Mouse (Mus musculus) hindbrain, embryonic 16.5 days (tissue): ENCODE measurements around the gene Arhgef16. TPM values are rescaled to one million over a fixed set of nuclear protein-coding genes. Genes with fewer than 3 reads are reported as not detected.

Experiments used
- ATAC-seq: fragments of 200-750 bp; cut with Nextera tagmentation; 2 replicates; pipeline ENCODE4 v1.8.0; 2017; ENCODE audit warnings: moderate TSS enrichment, moderate library complexity
- H3K27ac ChIP-seq: fragments of 300-500 bp; sonication (generic); 2 replicates; pipeline ENCODE4 v1.5.1; 2014; ENCODE audit warnings: low read depth, mild to moderate bottlenecking, control low read depth, low read length, moderate library complexity
- H3K27me3 ChIP-seq: fragments of 300-500 bp; sonication (generic); replicated peaks from 2 replicates; pipeline ENCODE4 v1.6.1; 2014; ENCODE audit warnings: low read length; ENCODE audit not compliant: control insufficient read depth, insufficient read depth
- H3K36me3 ChIP-seq: fragments of 300-500 bp; sonication (generic); 2 replicates; pipeline ENCODE4 v1.6.1; 2014; ENCODE audit warnings: mild to moderate bottlenecking, low read length, moderate library complexity, mixed read lengths; ENCODE audit not compliant: control insufficient read depth, insufficient read depth
- H3K4me1 ChIP-seq: fragments of 300-500 bp; sonication (generic); 2 replicates; pipeline ENCODE4 v1.6.1; 2014; ENCODE audit warnings: low read depth, low read length; ENCODE audit not compliant: control insufficient read depth, insufficient read depth
- H3K4me2 ChIP-seq: fragments of 300-500 bp; sonication (generic); 2 replicates; pipeline ENCODE4 v1.6.1; 2014; ENCODE audit warnings: mild to moderate bottlenecking, low read length, control low read depth, moderate library complexity
- H3K4me3 ChIP-seq: fragments of 300-500 bp; sonication (generic); 2 replicates; pipeline ENCODE4 v1.5.1; 2014; ENCODE audit warnings: mild to moderate bottlenecking, low read length, control low read depth, moderate library complexity
- H3K9ac ChIP-seq: fragments of 300-500 bp; sonication (generic); 2 replicates; pipeline ENCODE4 v1.6.1; 2014; ENCODE audit warnings: low read depth, mild to moderate bottlenecking, control low read depth, low read length, moderate library complexity
- H3K9me3 ChIP-seq: fragments of 300-500 bp; sonication (generic); 2 replicates; pipeline ENCODE4 v1.6.1; 2014; ENCODE audit warnings: mild to moderate bottlenecking, low read length, moderate library complexity; ENCODE audit not compliant: control insufficient read depth
- WGBS: fragments of 180-500 bp; shearing (Covaris S2); extraction: QIAGEN DNeasy Blood & Tissue Kit; methylation state at CpG from one replicate; pipeline ENCODE4 v1.1.7; 2014; 5-methylcytosine and 5-hydroxymethylcytosine counted together
- polyA plus RNA-seq: library from polyadenylated mRNA; unstranded; fragments of >200 nt; fragmentation: Nextera tagmentation; extraction: Ambion mirVana; gene quantifications from 2 replicates; pipeline ENCODE4 v1.2.1, GENCODE M21; 2015

The Arhgef16 gene
- polyA plus RNA-seq, 1 experiment from 2014 or later: 2.6 TPM

- no peaks in the 10 kb centered on the region; the same call in 1 of the 2 replicates for H3K27me3 ChIP-seq
- no peak overlapping the region for H3K9ac ChIP-seq
- no peaks in the 10 kb centered on the region for H3K9me3 ChIP-seq
- H3K4me3 ChIP-seq: no peak overlapping the region
- 75% methylated on average over 11 of the region's 11 CpGs for WGBS
- H3K27ac ChIP-seq: no peak overlapping the region
- no peak overlapping the region for H3K4me2 ChIP-seq
- no peak for ATAC-seq
- peaks cover 14% of the 10 kb centered on the region for H3K4me1 ChIP-seq
- H3K36me3 ChIP-seq: no peaks in the 10 kb centered on the region
Observed at GRCm38 (mm10) chr4:154240608-154241007, 60.9 kb downstream of the Arhgef16 start.

DNA sequence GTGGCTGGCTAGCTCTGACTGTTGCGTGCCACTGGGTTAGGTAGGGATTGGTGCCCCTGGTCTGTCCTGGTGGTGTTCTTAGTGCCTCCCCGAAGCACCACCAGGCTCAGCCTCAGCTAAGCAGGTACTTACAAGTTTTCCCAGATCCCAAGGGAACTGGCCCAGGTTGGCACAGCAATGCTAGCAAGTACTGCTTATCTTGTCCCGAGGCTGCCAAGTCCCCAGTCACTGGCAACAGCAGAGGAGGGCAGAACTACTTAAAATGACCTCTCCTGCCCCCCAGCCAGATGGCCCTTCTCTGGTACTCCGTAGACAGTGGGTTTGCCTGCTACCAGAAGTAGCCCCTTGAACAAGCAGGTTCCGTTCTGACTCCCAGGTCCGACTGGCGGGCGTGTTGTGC lies 62.3 kb downstream of the Arhgef16 start:
- H3K9ac ChIP-seq: no peak overlapping the region
- no peak overlapping the region for H3K27ac ChIP-seq
- H3K9me3 ChIP-seq: no peaks in the 10 kb centered on the region
- no peaks in the 10 kb centered on the region for H3K36me3 ChIP-seq
- H3K4me1 ChIP-seq: peaks cover 10% of the 10 kb centered on the region
- H3K27me3 ChIP-seq: no peaks in the 10 kb centered on the region; the same call in 1 of the 2 replicates
- no peak for ATAC-seq
- H3K4me2 ChIP-seq: no peak overlapping the region
- no peak overlapping the region for H3K4me3 ChIP-seq
- 89% methylated on average over 8 of the region's 8 CpGs for WGBS

DNA sequence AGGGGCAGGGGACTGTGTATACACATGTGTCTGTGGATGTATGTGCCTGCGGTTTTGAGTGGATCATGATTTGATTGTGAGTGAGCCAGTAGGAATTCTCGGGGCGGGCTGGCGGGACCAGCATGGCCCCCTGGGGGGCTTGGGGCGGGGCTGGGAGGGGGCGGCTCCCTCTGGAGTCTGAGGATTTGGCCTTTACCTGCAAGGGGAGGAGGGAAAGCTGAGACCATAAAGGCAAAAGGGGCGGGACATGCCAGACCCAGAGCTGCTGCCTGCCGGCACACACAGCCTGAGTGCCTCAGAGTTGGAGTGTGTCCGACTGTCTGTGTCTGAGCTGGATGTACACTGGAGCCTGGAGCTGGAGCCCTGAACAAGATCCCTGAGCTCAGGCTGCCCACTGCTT lies 64.2 kb downstream of the Arhgef16 start:
- peak overlapping the region; percentile 44 for H3K9ac ChIP-seq
- H3K36me3 ChIP-seq: no peaks in the 10 kb centered on the region
- ATAC-seq: peak; percentile 66; the same call in 1 of the 2 replicates
- 1% methylated on average over 9 of the region's 9 CpGs for WGBS
- peak overlapping the region; percentile 10; the same call in 1 of the 2 replicates for H3K4me3 ChIP-seq
- H3K27me3 ChIP-seq: no peaks in the 10 kb centered on the region; the same call in 1 of the 2 replicates
- H3K9me3 ChIP-seq: no peaks in the 10 kb centered on the region
- H3K27ac ChIP-seq: no peak overlapping the region
- peaks cover 10% of the 10 kb centered on the region for H3K4me1 ChIP-seq
- H3K4me2 ChIP-seq: peak overlapping the region; percentile 49

DNA sequence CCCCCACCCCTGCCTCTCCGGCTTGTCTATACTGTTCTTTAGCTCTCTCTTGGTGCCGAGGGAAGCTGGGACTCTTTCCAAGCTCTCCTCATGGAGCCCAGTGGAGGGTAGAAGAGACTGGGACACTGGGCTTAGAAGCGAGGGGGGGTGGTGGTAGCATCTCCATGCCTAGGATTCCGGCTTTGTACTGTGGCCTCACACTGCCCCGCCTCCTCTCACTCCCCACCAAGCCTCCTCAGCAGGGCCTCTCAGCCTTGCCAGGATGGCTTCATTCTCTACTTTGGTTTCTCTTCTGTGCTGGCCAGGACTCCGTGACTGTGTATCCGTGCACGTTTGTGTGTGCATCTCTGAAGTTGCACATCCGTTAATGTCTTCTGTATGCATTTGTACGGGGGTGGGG lies 64.6 kb downstream of the Arhgef16 start:
- Histone ChIP-seq H3K27me3 (no peaks in the 10 kb centered on the region; the same call in 1 of the 2 replicates), H3K36me3 (no peaks in the 10 kb centered on the region), H3K4me2 (peak overlapping the region; percentile 49), H3K4me1 (peaks cover 10% of the 10 kb centered on the region), H3K9me3 (no peaks in the 10 kb centered on the region), H3K27ac (no peak overlapping the region), H3K4me3 (no peak overlapping the region), H3K9ac (no peak overlapping the region)
- peak; percentile 50 for ATAC-seq
- WGBS: 7% methylated on average over 10 of the region's 10 CpGs

- 65% methylated on average over 3 of the region's 3 CpGs for WGBS
Observed at GRCm38 (mm10) chr4:154236001-154236400, 65.5 kb downstream of the Arhgef16 start.

DNA sequence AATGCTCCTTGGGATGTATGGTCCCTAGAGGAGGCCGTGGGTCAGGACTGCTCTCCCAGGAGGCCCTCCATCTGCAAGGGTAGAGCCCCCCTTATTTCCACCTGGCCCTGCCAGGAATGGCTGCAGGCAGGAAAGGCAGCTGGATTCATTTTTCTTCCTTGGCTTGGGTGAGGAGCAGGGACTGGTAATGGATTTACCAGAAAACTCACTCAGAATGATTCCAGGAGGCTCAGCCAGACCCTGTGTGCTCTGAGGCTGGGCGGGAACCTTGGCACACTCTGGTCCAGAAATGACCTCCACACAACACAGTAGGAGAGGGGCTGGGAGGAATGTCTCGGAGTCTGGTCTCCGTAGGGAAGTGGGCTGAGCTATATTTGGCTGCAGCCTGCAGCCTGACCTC lies 69.2 kb downstream of the Arhgef16 start:
- WGBS: 69% methylated on average over 4 of the region's 4 CpGs
- no peak overlapping the region for H3K27ac ChIP-seq
- no peaks in the 10 kb centered on the region for H3K27me3 ChIP-seq
- no peak for ATAC-seq
- no peak overlapping the region for H3K4me2 ChIP-seq
- H3K4me3 ChIP-seq: no peak overlapping the region
- no peak overlapping the region for H3K9ac ChIP-seq
- H3K9me3 ChIP-seq: no peaks in the 10 kb centered on the region
- H3K36me3 ChIP-seq: no peaks in the 10 kb centered on the region
- H3K4me1 ChIP-seq: peaks cover 7% of the 10 kb centered on the region

More at GRCm38 (mm10) chr4:154236001-154236400, 65.5 kb downstream of the Arhgef16 start:
- Histone ChIP-seq H3K27ac (no peak overlapping the region), H3K27me3 (no peaks in the 10 kb centered on the region; the same call in 1 of the 2 replicates), H3K9ac (no peak overlapping the region), H3K4me2 (no peak overlapping the region), H3K4me1 (peaks cover 10% of the 10 kb centered on the region), H3K36me3 (no peaks in the 10 kb centered on the region), H3K4me3 (no peak overlapping the region), H3K9me3 (no peaks in the 10 kb centered on the region)
- no peak for ATAC-seq

DNA sequence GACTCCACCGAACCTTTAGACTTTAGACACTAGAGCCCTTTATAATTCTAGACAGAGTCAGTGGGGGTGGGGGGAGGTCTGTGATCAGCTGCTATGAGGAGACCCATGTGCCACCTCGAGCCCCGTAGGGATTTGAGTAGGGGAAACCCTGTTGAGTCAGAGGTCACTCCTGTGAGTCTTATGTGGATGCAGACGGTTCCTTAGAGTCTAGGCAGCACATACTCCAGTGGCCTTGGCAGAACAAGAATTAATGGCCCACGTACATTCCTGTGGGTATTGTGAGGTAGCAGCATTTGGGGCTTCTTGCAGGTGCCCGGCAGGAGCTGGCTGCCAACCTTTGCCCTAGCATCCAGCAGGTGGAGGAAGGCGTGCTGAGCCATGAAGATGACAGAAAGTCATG lies 70.1 kb downstream of the Arhgef16 start:
- Histone ChIP-seq H3K4me3 (no peak overlapping the region), H3K27me3 (no peaks in the 10 kb centered on the region), H3K4me1 (no peaks in the 10 kb centered on the region), H3K9me3 (no peaks in the 10 kb centered on the region), H3K9ac (no peak overlapping the region), H3K27ac (no peak overlapping the region), H3K4me2 (no peak overlapping the region), H3K36me3 (no peaks in the 10 kb centered on the region)
- ATAC-seq: no peak
- 74% methylated on average over 7 of the region's 7 CpGs for WGBS

DNA sequence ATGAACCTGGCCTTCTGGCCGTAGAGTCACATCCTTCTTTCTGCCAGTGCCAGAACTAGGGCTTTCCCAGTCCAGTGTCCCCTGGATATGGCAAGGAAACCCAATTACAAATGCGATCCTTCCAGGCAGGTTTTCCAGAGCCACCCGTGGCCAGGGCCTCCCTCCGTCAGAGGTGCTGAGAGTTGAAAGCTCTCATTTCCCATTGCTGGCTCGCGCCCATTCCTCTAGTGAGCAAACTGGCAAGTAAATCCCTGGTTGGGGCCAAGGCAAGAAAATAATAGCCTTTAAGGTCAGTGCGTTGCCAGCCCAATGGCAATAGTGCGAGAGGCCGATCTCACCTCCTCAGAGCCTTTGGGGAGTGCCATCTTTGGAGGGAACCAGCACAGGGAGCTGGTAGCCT lies 71.9 kb downstream of the Arhgef16 start:
- Histone ChIP-seq H3K27me3 (no peaks in the 10 kb centered on the region), H3K9ac (no peak overlapping the region), H3K4me3 (no peak overlapping the region), H3K4me2 (no peak overlapping the region), H3K4me1 (peaks cover 4% of the 10 kb centered on the region; the same call in 1 of the 2 replicates), H3K36me3 (no peaks in the 10 kb centered on the region), H3K27ac (no peak overlapping the region), H3K9me3 (no peaks in the 10 kb centered on the region)
- ATAC-seq: no peak
- 90% methylated on average over 9 of the region's 9 CpGs for WGBS
